Mouse (Mus musculus) thymus, postnatal 10 days (tissue): ENCODE measurements around the gene Pcbd2.

Experiments
- DNase-seq, 2 experiments: peaks; one replicate each; pipeline ENCODE4 v3.0.0; 2021; ENCODE audit warnings: low spot score in 2 of 2

The Pcbd2 gene

DNA sequence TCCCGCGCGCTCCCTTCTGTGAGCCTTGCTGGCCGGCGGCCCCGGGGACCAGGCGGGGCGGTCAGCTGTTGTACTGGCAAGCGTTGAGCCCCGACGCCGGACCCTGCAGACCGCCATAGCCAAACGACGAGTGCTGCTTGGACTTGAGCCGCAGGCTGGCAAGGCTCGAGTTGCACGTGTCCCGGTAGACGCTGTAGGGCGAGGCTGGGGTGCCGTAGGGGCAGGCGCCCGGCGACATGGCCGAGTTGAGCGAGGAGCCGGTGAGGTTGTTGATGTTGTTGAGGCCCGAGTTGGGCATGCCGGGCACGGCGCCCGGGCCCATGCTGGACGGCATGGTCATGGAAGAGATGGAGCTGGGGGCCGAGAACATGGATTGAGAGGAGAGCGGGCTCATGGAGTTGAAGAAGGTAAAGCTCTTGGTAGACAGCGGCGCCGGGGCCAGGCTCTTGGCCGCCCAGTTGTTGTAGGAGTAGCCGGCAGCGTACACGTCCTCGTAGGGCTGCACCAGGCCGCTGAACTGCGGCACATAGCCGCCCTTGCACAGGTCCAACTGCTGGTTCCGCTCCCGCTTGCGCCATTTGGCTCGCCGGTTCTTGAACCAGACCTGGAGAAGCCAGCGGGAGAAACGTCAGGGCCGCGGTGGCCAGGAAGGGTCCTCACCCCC lies 99.0 kb downstream of the Pcbd2 start:
- no peak for DNase-seq
